Mouse (Mus musculus) neural tube, embryonic 15.5 days (tissue): ENCODE results near the gene Lama5. TPM values are rescaled to one million over a fixed set of nuclear protein-coding genes. Genes with fewer than 3 reads are reported as not detected.
A peak's percentile ranks its signal among the peaks of the same experiment; 100 is the strongest.

ENCODE experiments used
- ATAC-seq: fragments of 200-750 bp; cut with Nextera tagmentation; 2 replicates; pipeline ENCODE4 v1.8.0; 2017; ENCODE audit warnings: mild to moderate bottlenecking, moderate TSS enrichment, moderate library complexity; ENCODE audit not compliant: low FRiP score
- H3K27ac ChIP-seq: fragments of 300-500 bp; sonication (generic); replicated peaks from 2 replicates; pipeline ENCODE4 v1.5.1; 2015; ENCODE audit warnings: mild to moderate bottlenecking, inconsistent platforms
- H3K27me3 ChIP-seq: fragments of 300-500 bp; sonication (generic); replicated peaks from 2 replicates; pipeline ENCODE4 v1.6.1; 2015; ENCODE audit warnings: inconsistent platforms
- H3K36me3 ChIP-seq: fragments of 300-500 bp; sonication (generic); 2 replicates; pipeline ENCODE4 v1.6.1; 2015; ENCODE audit warnings: inconsistent platforms
- H3K4me1 ChIP-seq: fragments of 300-500 bp; sonication (generic); 2 replicates; pipeline ENCODE4 v1.6.1; 2015; ENCODE audit warnings: inconsistent platforms
- H3K4me2 ChIP-seq: fragments of 300-500 bp; sonication (generic); 2 replicates; pipeline ENCODE4 v1.6.1; 2015; ENCODE audit warnings: inconsistent platforms, mild to moderate bottlenecking, moderate library complexity
- H3K4me3 ChIP-seq: fragments of 300-500 bp; sonication (generic); replicated peaks from 2 replicates; pipeline ENCODE4 v1.5.1; 2015; ENCODE audit warnings: mild to moderate bottlenecking, inconsistent platforms
- H3K9ac ChIP-seq: fragments of 300-500 bp; sonication (generic); replicated peaks from 2 replicates; pipeline ENCODE4 v1.6.1; 2015; ENCODE audit warnings: mild to moderate bottlenecking, inconsistent platforms
- H3K9me3 ChIP-seq: fragments of 300-500 bp; sonication (generic); replicated peaks from 2 replicates; pipeline ENCODE4 v1.6.1; 2016; ENCODE audit warnings: inconsistent platforms
- WGBS: fragments of 180-500 bp; shearing (Covaris S2); methylation state at CpG from one replicate; pipeline ENCODE4 v1.1.7; 2015; ENCODE audit warnings: mixed read lengths; 5-methylcytosine and 5-hydroxymethylcytosine counted together
- polyA plus RNA-seq: library from polyadenylated mRNA; unstranded; fragments of >200 nt; fragmentation: Nextera tagmentation; extraction: Ambion mirVana; gene quantifications from 2 replicates; pipeline ENCODE4 v1.2.1, GENCODE M21; 2015

Gene Lama5
- polyA plus RNA-seq, 1 experiment from 2014 or later = 1.2 TPM

DNA sequence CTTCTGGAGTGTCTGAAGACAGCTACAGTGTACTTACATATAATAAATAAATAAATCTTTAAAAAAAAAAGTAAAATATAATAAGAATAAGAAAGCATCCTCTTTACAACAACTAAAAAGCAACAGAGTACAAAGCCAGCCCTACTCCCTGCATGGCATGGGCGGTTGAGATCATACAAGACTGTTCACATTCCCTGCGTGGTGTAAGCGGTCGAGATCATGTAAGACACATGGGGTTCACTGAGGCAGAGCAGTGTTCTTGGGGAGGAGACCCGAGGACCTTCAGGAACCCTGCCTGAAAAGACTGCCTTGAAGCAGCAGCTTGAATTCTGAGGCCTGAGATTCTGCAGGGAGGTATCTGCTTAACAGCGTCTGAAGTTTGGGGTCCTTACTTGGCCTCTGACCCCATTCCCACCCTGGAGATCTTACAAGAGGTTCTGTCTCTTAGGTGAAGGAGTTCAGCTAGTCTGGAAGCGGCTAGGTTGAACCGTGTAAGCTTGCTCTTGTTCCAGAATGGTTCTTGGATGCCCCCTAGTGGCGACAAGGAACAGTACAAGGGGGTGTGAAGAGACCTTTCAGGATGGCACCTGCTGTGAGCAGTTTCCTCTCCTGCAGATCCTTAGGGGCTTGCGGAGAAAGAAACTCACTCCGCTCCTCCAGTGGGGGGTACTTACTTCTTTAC is 25.4 kb upstream of the Lama5 start:
- ATAC-seq = peak; percentile 58

DNA sequence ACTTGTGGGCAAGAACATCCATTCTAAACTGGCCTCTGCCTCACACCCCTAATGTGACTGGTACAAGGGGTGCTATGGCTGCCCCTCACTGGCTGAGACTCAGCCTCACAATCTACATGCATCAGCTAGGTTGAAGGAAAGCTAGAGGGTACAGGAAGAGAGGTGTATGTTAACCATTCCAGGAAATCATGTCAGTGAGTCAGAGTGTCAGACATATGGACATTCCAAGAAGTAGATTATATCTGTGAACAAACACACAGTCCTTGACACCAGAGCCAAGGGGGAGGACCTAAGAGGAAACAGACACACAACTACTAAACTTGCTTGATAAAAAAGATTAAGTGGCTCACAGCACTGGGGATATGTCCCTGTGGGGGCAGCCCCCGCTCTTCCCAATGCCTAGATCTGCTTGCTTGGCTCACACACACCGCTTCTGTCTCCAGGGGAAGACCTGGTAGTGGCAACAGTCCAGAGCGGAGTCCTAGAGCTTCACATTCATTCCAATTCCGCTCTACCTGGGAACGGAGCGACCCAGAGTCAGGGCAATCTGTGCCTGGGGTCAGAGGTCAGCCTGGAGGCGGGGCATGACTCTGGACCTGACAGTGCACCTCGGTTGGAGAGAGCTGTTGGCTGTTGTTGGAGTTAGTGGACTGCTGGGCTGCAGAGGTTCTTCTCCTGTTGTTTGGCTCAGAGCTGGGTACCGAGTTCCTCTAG is 23.4 kb upstream of the Lama5 start:
- no peak for ATAC-seq
- no peaks in the 10 kb centered on the region for H3K27me3 ChIP-seq
- H3K9ac ChIP-seq = no peak overlapping the region
- H3K4me1 ChIP-seq = peaks cover 8% of the 10 kb centered on the region
- H3K36me3 ChIP-seq = no peaks in the 10 kb centered on the region
- H3K9me3 ChIP-seq = no peaks in the 10 kb centered on the region
- H3K27ac ChIP-seq = no peak overlapping the region
- WGBS = 74% methylated on average over 9 of the region's 9 CpGs
- no peak overlapping the region for H3K4me2 ChIP-seq
- no peak overlapping the region for H3K4me3 ChIP-seq

More for the DNA sequence above, 25.4 kb upstream of the Lama5 start:
- Histone ChIP-seq H3K27me3 (no peaks in the 10 kb centered on the region), H3K27ac (no peak overlapping the region), H3K9me3 (no peaks in the 10 kb centered on the region), H3K9ac (0 out of 2 replicates have a peak overlapping the region, but pooled peaks have one; percentile 17), H3K4me2 (0 out of 2 replicates have a peak overlapping the region, but pooled peaks have one; percentile 17), H3K4me1 (peaks cover 12% of the 10 kb centered on the region), H3K4me3 (no peak overlapping the region), H3K36me3 (no peaks in the 10 kb centered on the region)
- WGBS = 32% methylated on average over 11 of the region's 11 CpGs

DNA sequence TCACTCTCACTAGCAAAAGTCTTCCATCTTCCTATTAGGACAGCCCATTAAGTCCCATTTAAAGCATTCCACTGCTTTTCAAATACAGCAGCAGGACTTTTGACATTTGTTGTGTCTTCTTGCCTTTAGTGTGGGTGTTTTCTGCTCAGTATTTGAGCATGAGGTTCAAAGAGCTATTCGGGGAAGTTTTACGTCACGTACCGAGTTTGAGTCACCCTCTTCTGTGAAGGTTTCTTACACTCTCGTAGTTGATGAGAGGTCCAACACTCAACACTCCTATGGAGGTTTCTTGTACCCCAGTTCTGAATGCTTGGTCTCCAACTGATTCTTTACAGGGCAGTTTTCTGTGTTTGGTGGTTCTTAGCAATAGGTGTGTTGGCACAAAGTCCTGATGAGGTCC is 22.3 kb upstream of the Lama5 start:
- Histone ChIP-seq H3K27ac (no peak overlapping the region), H3K27me3 (no peaks in the 10 kb centered on the region), H3K4me1 (peaks cover 8% of the 10 kb centered on the region), H3K4me2 (no peak overlapping the region), H3K36me3 (no peaks in the 10 kb centered on the region), H3K9me3 (no peaks in the 10 kb centered on the region), H3K9ac (no peak overlapping the region), H3K4me3 (no peak overlapping the region)
- WGBS = 77% methylated on average over 5 of the region's 5 CpGs
- no peak for ATAC-seq

DNA sequence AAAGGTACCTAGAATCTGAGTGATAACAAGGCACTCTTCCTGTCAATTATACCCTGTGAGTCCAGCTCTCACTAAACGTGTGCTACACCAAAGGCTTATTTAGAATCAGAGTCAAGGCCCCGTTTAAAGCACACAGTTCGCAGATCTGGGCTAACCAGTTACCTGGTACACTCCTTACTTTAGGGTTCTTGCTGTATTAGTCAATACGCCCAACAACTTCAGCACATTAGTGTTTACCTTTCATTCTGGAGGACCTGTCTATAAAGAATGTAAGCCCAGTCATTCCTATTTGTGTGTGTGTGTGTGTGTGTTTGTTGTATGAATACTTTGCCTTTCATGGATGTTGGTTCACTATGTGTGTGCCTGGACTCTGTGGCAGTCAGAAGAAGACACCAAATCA is 17.4 kb upstream of the Lama5 start:
- H3K36me3 ChIP-seq = no peaks in the 10 kb centered on the region
- 92% methylated on average over 4 of the region's 4 CpGs for WGBS
- H3K27ac ChIP-seq = no peak overlapping the region
- ATAC-seq = no peak
- H3K4me1 ChIP-seq = no peaks in the 10 kb centered on the region
- H3K27me3 ChIP-seq = no peaks in the 10 kb centered on the region
- H3K9ac ChIP-seq = no peak overlapping the region
- no peak overlapping the region for H3K4me2 ChIP-seq
- no peak overlapping the region for H3K4me3 ChIP-seq
- no peaks in the 10 kb centered on the region for H3K9me3 ChIP-seq

DNA sequence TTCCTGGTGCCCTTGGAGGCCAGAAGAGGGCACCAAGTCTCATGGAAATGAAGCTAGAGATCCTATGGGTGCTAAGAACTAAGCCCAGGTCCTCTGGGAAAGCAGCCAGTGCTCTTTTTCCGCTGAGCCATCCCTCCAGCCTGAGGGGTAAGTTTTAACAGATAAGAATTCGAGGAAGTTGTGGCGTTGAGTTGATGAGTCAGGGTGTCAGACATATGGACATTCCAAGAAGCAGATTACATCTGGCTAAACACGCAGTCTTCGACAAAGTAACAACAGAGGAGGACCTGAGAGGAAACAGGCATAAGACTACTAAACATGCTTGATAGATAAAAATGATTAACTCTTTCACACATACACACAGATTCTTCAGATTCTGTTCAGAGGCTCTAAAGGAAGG is 12.9 kb upstream of the Lama5 start:
- 84% methylated on average over 5 of the region's 5 CpGs for WGBS
- no peaks in the 10 kb centered on the region for H3K9me3 ChIP-seq
- no peak overlapping the region for H3K27ac ChIP-seq
- no peaks in the 10 kb centered on the region for H3K36me3 ChIP-seq
- ATAC-seq = no peak
- H3K4me2 ChIP-seq = no peak overlapping the region
- H3K27me3 ChIP-seq = no peaks in the 10 kb centered on the region
- no peak overlapping the region for H3K4me3 ChIP-seq
- 0 out of 2 replicates have a peak, but pooled peaks cover 4% of the 10 kb centered on the region for H3K4me1 ChIP-seq
- H3K9ac ChIP-seq = no peak overlapping the region

DNA sequence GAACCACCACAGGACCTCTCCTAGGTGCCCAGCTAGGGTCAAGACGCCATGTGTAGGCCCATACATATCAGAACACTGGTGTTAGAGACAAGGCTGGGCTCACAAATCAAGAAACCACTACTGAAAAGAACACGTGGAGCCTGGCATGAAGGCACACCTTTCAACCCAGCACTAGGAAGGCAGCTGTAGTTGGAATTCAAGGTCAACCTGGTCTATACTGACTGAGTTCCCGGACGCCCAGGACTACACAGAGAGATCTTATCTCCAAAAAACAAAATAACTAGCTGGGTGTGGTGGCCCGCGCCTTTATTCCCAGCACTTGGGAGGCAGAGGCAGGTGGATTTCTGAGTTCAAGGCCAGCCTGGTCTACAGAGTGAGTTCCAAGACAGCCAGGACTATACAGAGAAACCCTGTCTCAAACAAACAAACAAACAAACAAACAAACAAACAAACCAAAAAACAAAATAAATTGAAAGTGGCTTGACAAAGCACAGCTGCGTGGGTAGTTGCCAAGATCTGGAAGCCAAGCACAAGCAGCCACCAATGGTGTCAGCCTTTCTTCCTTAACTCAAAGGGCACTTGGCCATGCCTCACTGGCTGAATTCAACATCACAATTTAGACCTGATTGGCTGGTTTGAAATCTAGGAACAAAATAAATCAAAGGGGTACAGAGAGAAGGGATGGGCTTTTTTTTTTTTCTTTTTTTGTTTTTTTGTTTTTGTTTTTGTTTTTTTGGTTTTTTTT is 12.1 kb upstream of the Lama5 start:
- no peak overlapping the region for H3K9ac ChIP-seq
- 0 out of 2 replicates have a peak, but pooled peaks cover 4% of the 10 kb centered on the region for H3K4me1 ChIP-seq
- 94% methylated on average over 7 of the region's 7 CpGs for WGBS
- ATAC-seq = no peak
- H3K36me3 ChIP-seq = no peaks in the 10 kb centered on the region
- no peaks in the 10 kb centered on the region for H3K9me3 ChIP-seq
- no peak overlapping the region for H3K4me3 ChIP-seq
- no peaks in the 10 kb centered on the region for H3K27me3 ChIP-seq
- H3K4me2 ChIP-seq = no peak overlapping the region
- H3K27ac ChIP-seq = no peak overlapping the region

DNA sequence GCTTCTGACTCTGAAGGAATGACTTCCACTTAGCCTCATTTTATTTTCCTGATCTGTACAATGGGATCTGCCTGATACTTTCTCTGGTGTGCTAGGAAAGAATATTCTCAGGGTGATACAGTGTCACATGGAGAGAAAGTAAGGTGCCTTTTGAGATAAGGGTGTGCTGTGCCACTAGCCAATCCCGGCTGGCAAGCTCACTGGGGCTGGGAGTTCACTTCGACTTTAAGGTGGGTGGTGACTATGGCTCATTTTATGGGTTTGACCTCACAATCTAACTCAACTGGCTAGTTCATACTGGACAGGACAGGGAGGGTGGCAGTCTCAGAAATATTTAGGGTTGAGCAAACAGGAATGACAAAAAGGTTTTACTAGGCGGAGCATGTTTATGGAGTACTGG is 11.3 kb upstream of the Lama5 start:
- Histone ChIP-seq H3K9ac (no peak overlapping the region), H3K36me3 (no peaks in the 10 kb centered on the region), H3K4me2 (no peak overlapping the region), H3K4me3 (no peak overlapping the region), H3K27me3 (no peaks in the 10 kb centered on the region), H3K27ac (no peak overlapping the region), H3K9me3 (no peaks in the 10 kb centered on the region), H3K4me1 (0 out of 2 replicates have a peak, but pooled peaks cover 4% of the 10 kb centered on the region)
- ATAC-seq = no peak
- 77% methylated on average over 3 of the region's 3 CpGs for WGBS

DNA sequence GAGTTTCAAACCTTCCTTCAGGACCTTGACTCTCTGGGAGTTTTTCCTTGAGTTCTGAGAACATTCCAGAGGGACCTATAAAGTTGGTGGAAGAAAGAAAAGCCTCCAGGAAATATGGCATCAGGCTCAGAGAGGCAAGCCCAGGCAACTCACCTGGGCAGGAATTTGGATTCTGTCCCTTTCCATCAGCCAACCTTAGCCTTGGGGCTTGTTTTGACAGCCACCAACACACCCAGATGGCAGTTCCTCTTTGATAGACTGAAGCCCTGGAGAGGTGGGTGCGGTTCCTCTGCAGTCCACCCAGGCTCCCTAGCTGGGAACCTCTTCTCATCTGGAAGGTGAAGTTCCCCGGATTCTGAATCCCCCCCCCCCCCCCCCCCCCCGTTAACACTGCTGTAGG is 10.8 kb upstream of the Lama5 start:
- Histone ChIP-seq H3K27me3 (no peaks in the 10 kb centered on the region), H3K4me3 (no peak overlapping the region), H3K4me1 (0 out of 2 replicates have a peak, but pooled peaks cover 4% of the 10 kb centered on the region), H3K9ac (no peak overlapping the region), H3K9me3 (no peaks in the 10 kb centered on the region), H3K4me2 (no peak overlapping the region), H3K36me3 (no peaks in the 10 kb centered on the region), H3K27ac (no peak overlapping the region)
- WGBS = 66% methylated on average over 3 of the region's 3 CpGs
- ATAC-seq = no peak

DNA sequence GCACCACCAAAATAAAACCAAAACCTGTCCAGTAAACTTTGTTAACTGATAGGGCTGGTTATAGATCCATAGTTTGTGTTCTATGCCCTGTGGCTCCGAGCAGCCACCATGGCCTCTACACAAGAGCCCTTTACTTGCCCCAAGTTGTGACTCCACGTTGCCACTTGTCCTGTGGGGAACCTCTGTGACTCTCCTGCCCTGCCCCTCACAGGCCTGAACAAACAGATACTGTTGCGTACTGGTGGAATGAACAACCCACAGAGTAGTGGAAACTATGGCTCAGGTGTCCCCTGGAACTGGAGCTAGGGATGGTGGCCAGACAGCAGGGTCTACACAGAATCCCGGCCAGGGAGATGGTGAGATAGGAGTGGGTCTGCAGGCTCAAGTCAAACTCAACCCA is 10.1 kb upstream of the Lama5 start:
- Histone ChIP-seq H3K36me3 (no peaks in the 10 kb centered on the region), H3K4me1 (0 out of 2 replicates have a peak, but pooled peaks cover 4% of the 10 kb centered on the region), H3K9me3 (no peaks in the 10 kb centered on the region), H3K27ac (no peak overlapping the region), H3K9ac (no peak overlapping the region), H3K4me2 (no peak overlapping the region), H3K27me3 (no peaks in the 10 kb centered on the region), H3K4me3 (no peak overlapping the region)
- no peak for ATAC-seq
- WGBS = 92% methylated on average over 4 of the region's 4 CpGs

DNA sequence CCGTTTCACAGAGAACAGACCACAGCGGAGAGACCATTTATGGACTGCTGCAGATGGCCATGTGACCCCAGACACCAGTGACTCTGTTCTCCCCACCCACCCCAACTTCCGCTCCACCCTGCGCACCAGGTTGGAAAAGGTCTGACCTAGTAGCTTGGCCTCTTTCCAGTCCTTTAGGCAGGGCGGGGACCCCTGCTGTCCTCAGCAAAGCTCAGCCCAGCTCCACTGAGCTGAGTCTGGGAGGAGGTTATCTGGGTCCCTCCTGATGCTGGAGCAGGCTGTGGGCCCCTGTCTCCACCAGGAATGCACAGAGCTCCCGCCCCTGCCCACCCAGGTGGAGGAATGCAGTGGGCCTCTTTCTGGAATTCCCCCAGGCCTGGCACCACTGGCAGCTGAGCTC is 9.3 kb upstream of the Lama5 start:
- H3K4me1 ChIP-seq = 0 out of 2 replicates have a peak, but pooled peaks cover 4% of the 10 kb centered on the region
- H3K36me3 ChIP-seq = no peaks in the 10 kb centered on the region
- no peak overlapping the region for H3K4me2 ChIP-seq
- H3K27me3 ChIP-seq = no peaks in the 10 kb centered on the region
- H3K27ac ChIP-seq = no peak overlapping the region
- WGBS = 67% methylated on average over 6 of the region's 6 CpGs
- ATAC-seq = no peak
- no peak overlapping the region for H3K9ac ChIP-seq
- H3K4me3 ChIP-seq = no peak overlapping the region
- H3K9me3 ChIP-seq = no peaks in the 10 kb centered on the region

DNA sequence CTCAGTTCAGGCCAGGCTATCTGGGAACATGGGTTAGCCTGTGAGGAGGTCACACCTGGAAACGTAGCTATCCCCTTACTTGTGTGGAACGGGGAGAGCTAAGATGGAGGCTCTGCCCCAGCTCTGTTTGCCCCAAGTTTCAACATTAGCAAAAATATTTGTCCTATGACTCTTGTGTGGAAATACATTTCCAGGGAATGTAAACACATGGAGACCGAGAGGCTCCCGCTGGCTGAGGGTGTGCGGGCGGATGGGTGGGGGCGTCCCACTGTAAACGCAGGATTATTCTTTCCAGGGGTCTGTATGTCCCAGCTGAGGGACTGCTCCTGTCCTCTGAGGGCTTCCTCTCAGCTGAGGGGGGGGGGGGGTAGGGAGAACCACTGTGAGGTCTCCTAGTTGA is 8.7 kb upstream of the Lama5 start:
- 96% methylated on average over 8 of the region's 8 CpGs for WGBS
- no peaks in the 10 kb centered on the region for H3K36me3 ChIP-seq
- no peak for ATAC-seq

More for the DNA sequence above, 8.7 kb upstream of the Lama5 start:
- Histone ChIP-seq H3K4me1 (0 out of 2 replicates have a peak, but pooled peaks cover 4% of the 10 kb centered on the region), H3K27me3 (no peaks in the 10 kb centered on the region), H3K4me3 (no peak overlapping the region), H3K9me3 (no peaks in the 10 kb centered on the region), H3K9ac (no peak overlapping the region), H3K4me2 (no peak overlapping the region), H3K27ac (no peak overlapping the region)
